Mouse (Mus musculus) CD4-positive helper T cell, adult 2 months (primary cell): ENCODE data around the gene Ifitm1.
A peak's percentile ranks its signal among the peaks of the same experiment; 100 is the strongest.
"Not testable (repeated sequence)": the region's sequence is repeated elsewhere in the genome, so short reads cannot be mapped to it uniquely, and the experiment has no call there.

ENCODE experiments used
- DNase-seq: peaks from one replicate; pipeline ENCODE4 v3.0.0-alpha.2; 2012; ENCODE audit warnings: low read depth, missing footprints, low spot score

Gene Ifitm1

DNA sequence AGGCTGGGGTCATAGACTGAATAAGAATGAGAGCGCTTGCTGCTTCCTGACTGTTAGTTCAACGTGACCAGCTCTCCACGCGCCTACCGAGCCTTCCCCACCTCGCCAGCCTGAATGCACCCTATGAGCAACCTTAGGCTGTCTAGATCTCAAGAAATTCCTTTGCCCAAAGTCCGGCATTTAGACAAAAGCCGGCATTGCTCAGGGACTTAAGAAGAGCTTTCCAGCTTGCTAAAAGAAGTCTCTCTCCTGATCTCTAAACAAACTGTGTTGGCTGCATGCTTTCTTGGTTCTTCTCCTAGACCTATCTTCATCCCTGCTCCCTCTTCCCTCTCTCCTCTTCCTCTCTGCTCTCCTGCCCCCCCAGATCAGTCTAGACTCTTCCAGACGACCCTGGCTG lies 7.9 kb downstream of the Ifitm1 start:
- DNase-seq: no peak

DNA sequence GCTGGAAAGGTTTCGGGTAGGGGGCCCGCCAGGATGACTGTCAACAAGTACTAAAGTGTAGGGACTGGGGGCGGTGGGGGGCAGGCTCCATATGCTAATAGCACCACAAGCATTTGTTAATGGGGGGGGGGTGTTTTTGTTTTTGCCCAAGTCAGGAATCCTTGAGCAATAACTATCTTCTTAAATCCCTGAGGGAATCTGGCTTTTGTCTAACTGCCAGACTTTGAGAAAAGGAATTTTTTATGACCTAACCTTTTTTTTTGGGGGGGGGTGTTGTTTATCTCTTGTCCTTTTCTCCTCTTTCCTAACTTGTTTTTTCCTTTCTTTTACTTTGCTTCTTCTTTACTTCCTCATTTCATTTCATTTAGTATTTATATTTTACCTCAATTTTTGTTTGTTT lies 8.4 kb downstream of the Ifitm1 start:
- DNase-seq: no peak

DNA sequence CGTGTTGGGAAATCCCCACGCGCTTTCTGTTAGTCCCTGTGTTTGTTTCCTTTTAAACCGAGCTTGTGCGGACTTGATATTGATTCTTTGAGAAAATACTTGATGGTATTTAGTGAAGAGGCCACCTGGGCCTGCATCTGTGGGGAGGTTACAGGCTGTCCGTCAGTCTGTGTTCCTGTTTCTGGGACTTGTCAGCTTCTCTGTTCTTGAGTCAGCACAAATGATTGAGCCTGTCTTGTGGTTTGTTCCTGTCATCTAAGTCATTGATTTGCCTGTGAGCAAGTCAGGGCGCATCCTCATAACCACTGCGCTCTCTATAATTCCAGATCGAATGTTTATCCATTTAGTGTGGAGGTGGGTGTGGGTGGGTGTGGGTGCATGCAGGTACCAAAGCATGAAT lies 9.7 kb downstream of the Ifitm1 start:
- DNase-seq: not testable (repeated sequence)

DNA sequence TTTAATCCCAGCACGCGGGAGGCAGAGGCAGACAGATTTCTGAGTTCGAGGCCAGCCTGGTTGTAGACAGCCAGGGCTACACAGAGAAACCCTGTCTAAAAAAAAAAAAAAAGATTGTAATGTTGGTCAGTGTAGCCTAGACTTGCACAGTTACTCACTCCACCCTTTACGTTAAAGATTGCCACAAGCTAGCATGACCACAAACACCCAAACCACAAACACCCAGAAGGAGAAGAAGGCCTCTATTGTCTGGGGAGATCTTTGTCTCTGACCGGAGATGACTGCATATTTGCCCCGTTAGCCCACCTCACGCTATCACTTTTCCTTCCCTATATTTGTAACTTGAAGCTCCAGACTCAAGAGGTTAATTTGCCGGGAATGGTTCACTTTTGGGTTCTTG lies 14.7 kb downstream of the Ifitm1 start:
- DNase-seq: peak; percentile 74

DNA sequence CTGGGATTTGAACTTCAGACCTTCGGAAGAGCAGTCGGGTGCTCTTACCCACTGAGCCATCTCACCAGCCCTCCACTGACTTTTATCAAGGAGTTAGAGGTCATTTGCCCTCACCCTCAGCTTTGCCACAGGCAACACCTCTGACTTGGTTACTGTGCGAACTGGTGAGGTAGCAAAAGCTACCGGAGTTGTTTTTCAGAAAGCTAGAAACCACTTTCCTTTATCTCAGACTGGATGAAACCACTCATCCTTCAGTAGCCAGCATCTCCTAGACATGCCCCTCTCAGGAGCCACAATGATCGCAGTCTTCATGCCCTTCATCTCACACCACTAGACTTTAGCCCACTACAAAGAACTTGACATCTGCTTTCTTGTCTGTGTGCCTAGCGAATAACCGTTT lies 15.9 kb downstream of the Ifitm1 start:
- DNase-seq: peak; percentile 58

DNA sequence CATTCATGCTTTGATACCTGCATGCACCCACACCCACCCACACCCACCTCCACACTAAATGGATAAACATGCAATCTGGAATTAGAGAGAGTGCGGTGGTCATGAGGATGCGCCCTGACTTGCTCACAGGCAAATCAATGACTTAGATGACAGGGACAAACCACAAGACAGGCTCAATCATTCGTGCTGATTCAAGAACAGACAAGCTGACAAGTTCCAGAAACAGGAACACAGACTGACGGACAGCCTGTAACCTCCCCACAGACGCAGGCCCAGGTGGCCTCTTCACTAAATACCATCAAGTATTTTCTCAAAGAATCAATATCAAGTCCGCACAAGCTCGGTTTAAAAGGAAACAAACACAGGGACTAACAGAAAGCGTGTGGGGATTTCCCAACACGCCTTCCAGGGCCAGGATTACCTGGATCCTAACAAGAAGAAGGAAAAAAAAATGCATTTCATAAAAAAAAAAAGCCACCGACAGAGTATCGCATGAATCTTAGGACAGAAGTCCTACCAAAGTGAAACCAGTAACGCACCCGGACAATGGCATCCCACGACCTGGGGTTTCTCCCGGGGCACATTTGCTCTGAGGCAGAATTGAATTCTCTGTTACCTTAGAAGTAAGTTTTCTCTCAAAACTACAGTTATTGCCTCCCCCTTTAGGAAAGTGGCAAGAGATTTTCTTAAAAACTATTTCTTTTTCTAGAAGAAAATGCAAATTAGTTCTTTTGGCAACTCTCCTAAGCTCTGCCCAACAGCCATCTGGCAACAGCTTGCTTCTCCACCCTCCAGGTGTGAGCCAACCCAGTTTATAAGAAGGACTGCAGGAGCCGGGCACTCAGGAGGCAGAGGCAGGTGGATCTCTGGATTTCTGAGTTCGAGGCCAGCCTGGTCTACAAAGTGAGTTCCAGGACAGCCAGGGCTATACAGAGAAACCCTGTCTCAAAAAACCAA lies 20.4 kb downstream of the Ifitm1 start:
- DNase-seq: peak; percentile 44

DNA sequence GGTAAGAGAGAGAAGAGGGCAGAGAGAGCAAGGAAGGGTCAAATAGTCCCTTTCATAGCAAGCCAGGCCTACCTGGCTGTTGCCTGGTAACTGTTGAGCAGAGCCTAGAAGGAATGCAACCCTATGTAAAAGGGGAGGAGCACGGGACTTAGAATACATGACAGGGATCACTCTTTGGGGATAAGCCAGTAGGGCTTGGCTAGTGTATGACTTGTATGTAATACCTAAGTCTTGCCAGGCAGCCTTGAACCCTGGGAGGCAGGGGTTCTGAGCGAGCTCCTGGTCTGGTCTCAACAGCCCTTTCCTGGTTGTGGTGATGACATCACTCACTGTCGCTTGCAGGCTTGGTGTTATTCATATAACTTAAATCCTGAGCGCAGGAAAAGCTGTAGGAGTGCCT lies 22.0 kb downstream of the Ifitm1 start:
- DNase-seq: no peak

DNA sequence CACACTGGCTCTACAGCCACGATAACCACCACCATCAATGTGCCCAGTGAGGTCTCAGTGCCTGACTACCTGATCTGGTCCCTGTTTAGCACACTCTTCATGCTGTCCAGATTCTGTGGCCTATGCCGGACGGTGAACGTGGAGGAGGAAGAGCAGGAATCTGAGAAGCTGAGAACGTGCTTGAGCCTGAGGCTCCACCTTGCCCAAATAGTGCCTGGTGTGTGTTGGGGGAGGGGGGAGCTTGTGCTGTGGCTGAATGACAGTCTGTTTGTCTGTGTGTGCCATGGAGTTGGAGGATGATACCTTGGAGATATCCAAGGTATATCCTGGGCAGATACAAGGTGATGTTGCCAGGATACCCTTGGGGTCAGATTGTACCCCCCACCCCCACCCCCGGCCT lies 23.2 kb downstream of the Ifitm1 start:
- DNase-seq: no peak

DNA sequence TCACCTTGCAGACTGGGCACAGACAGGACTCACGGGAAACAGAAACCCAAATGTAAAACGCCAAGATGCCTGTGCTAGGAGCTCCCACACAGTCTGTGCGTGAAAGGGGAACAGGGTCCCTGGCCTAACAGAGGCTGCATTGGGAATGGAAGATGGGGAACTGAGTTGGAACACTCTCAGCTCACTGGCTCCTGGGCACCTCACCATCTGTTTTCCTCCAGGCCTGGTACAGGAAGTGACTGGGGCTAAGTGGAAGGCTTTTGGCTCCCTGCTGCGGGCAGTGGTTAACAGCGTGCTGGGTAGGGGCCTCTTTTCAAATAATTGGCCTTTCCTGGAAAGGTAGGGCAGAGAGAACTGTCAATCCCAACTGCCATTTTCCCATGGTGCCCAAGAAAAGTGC lies 23.6 kb downstream of the Ifitm1 start:
- DNase-seq: no peak

DNA sequence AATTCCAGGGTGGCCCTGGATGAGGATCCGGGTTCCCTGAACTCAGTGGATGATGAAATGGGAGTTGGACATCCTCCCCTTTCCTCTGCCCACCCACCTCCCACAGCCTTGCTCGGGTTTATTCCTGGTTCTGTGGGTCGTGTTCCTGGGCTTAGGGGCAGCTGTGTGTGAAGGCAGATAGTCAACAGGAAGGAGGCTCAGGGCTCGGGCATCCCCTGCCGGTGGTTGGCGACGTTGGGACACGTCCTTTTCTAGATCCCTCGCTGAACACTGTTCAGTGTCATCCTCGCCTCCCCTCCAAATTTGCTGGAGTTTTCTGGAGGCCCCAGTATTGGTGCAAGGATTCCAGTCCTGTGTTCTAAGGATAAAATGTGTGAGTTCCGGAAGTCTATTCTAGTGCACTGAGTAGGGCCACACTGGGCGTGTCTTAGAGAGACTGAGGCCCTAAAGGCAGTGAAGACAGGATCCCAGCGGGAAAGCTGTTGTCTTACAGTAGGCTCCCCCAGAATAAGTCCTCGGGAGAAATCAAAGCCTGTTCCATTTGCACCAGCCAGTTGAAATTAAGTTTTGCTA lies 24.2 kb downstream of the Ifitm1 start:
- DNase-seq: peak; percentile 47

DNA sequence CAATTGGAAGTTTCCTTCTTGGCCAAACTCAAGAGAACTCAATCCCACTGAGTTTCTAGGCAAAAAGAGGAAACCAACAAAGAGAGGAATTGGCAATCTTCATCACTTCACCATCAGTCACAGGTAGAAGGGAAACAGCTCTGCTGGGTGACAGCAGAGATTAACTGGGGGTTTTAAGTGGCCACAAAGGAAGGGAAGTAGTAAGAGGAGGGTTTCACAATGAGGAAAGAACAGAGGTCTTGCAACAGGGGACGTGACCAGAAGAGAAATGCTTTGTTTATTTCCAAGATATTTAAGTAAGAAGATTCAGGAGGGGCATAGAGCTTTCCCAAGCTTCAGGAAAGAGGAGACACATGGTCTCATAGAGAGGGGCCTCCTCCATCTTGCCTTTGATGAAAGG lies 30.8 kb downstream of the Ifitm1 start:
- no peak for DNase-seq

DNA sequence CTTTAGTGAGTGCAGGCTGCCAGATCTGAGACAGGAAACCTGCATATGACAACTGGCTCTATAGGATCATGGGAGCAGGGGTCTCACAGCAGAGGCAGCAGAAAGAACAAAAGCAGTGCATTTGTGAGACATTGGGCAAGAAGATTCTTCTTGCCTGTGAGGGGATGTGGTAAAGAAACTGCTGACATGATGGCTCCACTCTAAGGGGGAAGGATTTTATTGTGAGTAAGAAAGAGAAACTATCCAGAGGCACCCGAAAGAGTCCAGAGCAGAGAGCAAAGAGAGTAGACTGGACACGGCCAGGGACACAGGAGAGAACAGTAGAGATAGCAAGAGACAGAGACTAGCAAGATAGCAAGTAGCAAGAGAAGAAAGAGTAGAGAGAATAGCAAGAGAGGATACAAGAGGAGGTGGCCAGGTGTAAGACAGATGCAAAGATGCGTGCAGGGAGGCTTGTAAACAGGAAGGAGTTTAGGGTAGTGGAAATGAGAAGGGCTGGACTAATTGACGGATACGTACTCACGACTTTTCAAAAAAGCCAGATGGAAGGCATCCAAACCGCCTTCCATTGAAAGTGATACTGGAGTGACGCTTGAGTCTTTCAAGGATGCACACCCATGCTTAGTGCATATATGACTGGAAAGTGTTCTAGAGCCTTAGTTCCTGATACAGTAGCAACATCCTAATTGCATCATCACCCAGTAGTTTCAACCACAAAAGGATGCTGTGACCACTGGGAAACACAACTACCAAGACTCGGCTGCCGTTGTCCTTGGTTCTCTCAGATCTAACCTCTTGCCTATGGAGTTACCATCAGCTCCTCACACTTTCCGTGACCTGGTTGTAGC lies 32.1 kb downstream of the Ifitm1 start:
- DNase-seq: peak; percentile 84

DNA sequence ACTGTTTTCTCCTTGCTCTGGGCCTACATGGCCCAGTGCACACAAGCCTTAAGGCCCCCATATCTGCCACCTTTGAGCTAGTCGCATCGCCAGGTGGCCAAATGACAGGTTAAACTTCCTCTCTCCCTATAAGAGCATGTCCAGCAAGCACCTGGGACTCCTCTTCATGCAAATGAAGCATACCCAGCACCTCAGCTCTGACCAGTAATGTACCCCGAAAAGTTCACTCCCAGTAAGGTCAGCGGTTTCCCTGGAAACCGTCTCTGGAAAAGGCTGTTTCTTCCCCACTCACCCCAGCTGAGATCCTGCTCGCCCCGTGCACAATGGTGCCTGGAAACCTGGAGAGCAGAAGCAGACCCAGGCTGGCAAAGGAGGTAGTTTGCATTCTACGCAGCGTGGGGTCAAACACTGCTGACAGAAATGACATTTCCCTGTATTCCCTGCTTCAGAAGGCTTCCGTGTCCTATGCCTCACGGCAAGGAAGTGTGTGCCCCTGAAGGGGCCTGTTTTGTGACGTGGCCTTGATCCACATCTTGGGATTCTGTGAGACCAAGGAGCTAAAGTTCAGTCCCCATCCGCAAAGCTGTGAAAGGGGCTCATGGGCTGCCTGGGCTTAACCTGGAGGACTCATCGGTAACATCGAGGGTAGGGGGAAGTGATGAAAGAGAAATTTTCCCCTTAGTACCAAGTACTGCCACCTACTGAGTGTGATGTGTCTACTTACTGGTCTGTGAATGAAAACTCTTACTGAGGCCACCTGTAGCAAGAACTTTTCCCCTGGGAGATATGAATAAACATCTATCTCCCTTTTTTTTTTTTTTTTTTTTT lies 34.1 kb downstream of the Ifitm1 start:
- DNase-seq: no peak

DNA sequence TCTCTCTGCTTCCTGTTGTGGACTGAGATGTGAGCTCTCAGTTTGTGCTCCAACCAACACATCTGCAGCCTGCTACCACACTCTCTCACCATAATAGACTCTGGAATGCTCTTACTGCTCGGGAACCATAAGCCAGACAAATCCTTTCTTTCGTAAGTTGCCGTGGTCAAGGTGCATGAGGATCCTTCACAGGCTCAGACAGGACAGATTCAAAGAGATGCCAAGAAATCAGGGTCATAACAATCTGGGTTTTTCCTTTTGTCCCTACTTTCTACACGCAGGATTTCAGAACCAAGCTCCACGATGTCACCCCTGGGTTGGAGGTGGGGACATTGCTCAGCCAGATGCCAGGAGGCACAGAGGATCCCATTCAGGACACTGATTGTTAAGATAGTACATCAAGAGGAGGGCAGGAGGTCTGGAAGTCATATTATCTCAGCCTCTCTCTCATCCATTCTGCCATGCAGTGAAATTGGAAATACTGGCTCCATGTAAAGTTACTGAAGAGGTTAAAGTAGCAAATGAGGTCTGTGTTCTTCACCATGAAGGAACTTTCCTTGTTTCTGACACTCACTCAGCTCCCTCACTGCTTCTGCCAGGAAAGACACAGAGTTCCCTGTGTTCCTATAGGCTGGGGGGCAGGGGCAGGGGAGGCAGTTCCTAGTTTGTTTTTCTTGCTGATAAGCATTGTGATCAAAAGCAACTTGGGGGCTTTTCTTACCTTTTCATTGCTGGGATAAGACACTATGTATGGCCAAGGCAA lies 36.4 kb downstream of the Ifitm1 start:
- DNase-seq: no peak

DNA sequence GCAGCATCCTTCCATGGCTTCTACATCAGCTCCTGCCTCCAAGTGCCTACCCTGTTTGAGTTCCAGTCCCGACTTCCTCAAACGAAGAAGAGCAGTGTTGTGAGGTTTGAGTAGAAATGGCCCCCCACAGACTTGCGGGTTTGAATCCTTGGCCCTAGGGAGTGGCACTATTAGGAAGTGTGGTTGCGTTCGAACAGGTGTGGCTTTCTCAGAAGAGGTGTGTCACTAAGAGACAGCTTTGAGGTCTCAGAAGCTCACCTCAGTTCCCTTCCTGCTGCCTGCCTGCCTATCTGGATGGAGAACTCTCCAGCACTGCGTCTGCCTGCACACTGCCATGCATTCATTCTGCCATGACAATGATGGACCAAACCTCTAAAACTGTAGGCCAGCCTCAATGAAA lies 39.4 kb downstream of the Ifitm1 start:
- DNase-seq: peak; percentile 61

DNA sequence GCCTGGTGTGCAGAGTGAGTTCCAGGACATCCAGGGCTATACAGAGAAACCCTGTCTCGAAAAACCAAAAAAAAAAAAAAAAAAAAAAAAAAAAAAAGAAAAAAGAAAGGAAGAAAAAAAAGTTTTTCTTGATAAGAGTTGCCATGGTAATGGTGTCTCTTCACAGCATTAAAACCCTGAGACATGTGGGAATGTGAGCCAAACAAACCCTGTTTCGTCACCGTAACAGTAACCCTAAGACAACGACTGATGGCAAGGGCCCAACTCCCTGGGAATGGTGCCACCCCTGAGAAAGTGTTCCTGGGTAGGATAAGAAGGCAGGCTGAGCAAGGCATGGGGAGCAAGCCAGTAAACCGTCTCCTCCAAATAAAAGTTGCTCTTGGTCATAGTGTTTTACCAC lies 39.9 kb downstream of the Ifitm1 start:
- DNase-seq: peak; percentile 20

DNA sequence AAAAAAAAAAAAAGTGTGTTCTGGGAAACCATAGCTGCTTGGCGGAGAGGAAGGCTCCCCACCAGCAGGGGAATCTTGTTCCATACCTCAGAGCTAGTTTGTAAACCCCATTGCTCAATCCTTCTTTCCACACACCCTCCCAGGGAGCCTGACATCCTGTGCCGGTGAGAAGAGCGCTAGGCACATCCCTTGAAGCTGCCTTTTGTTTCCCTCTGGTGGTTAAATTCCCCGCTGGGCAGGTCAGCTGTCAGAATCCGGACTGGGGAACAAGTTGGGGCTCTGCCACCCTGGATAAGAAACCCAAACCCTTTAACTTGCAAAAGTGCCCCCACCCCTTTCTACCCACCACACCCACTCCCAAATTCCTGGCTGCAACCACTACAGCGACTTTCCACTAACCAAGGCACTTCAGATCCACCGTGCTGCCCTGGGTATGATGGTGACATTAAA lies 41.3 kb downstream of the Ifitm1 start:
- peak; percentile 32 for DNase-seq

DNA sequence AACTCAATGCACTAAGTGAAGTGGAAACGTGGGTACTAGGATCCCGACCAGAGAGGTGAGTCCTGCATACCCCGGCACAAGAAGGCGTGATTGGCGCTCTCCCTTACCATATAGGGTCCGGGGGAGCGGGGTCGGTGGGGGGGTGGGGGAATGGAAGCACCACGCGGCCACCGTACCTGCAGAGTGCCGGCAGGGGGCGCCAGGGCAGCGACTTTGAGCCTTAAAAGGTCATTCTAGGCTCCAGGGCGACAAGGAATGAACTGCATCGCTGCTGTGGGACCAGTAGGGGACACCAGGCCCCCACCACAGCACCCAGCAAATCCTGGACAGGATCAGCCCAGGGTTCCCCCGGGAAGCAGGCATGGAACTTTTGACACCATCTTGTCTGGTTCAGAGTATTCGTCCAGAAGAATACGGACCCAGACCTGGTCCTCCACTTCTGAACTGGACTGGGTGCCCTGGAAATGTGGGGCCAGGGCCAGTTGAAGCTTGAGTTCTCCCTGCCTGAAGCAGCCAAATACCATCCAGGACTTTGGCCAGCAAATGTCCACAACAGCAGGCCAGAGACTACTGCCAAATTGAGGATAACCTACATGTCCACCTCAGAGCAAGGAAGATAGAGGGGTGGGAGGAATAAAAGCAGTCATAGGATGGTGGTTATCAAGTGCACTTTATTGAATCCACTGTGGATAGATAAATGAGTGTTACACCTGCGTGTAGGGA lies 42.1 kb downstream of the Ifitm1 start:
- peak; percentile 75 for DNase-seq

DNA sequence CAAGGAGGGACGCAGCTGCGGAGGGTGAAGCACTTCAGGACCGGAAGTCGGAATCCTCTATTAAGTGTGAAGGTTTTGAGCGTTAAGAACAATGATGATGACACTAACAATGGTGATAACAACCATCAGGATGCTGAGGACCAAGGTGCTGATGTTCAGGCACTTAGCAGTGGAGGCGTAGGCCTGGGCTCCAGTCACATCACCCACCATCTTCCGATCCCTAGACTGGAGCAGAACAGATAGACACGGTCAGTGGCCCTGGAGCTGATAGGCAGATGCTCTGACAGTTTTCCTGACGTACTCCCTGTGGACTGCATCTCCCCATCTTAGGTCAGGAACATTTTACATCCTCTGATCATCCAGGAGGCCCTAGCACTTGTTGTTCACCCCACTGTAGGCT lies 42.6 kb downstream of the Ifitm1 start:
- no peak for DNase-seq

DNA sequence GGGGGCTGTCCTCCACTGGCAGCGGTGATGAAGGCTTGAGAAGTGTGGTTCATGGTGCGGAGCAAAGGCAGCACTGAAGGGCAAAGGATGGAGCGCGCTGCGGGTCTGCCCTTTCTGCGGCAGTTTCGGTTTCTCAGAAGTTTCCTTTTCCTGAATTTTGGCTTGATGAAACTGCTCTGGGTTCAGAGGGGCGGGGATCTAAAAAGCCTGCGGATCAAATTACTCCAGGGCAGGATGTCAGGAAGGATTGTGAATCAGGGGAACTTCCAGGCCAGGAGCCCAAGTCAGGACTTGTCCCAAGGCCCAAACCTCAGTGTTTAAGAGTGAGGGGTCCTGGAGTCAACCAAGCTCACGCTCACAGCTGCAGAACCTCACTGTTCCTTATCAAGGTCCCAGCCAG lies 43.6 kb downstream of the Ifitm1 start, which contains the start of gene Ifitm3:
Ifitm3 (minus strand) TSS at position 178 of the 400 bp plus-strand sequence.
- DNase-seq: peak; percentile 32
